Mouse (Mus musculus): Measurements from ENCODE around the gene Dhx9. TPM values are rescaled to one million over a fixed set of nuclear protein-coding genes. Genes with fewer than 3 reads are reported as not detected.
"Not testable (repeated sequence)": the region's sequence is repeated elsewhere in the genome, so short reads cannot be mapped to it uniquely, and the experiment has no call there.

The Dhx9 gene
- 177 and 201 TPM in 2 replicates for total RNA-seq (2015)
- total RNA-seq (2017) = 114 and 158 TPM in 2 replicates

GRCm38 (mm10) chr1:153487500-153487879, at the start of gene Dhx9:
Dhx9 (minus strand) TSS chr1:153487660.
- peak; percentile 77 for ATAC-seq (replicated peaks; ENCODE audit: poor library complexity)

DNA sequence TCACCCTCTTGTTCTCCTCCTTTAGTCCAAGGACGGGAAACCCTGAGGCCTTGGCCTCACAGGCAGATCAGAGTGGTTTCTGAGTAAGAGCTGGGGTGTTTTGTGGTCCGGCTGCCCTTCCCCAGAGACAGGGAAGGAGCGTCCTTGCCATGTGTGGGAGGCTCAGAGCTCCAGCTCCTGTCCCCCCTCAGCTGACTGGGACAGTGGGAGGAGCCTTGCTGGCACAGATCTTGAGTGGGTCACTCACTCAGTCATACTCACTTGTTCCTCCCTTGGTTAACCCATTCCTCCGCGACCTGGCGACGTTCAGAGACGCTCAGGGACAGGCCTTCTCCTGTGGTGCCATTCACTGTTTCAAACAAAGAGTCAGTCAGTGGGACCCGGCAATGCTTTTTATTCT, 48.2 kb upstream of the Dhx9 start:
- ATAC-seq (replicated peaks; ENCODE audit: poor library complexity) = no peak

- not testable (repeated sequence) for ATAC-seq (replicated peaks; ENCODE audit: poor library complexity)
These were observed 45.4 kb upstream of the Dhx9 start for GRCm38 (mm10) chr1:153532896-153533295.

GRCm38 (mm10) chr1:153532234-153532841, 44.9 kb upstream of the Dhx9 start:
- peak; percentile 86 for ATAC-seq (replicated peaks; ENCODE audit: poor library complexity)

GRCm38 (mm10) chr1:153531677-153532233, 44.3 kb upstream of the Dhx9 start:
- peak; percentile 34; the same call in 1 of the 2 replicates for ATAC-seq (replicated peaks; ENCODE audit: poor library complexity)

GRCm38 (mm10) chr1:153522116-153522515, 34.7 kb upstream of the Dhx9 start:
- no peak for ATAC-seq (replicated peaks; ENCODE audit: poor library complexity)

- no peak for ATAC-seq (replicated peaks; ENCODE audit: poor library complexity)
These were observed 27.9 kb upstream of the Dhx9 start for GRCm38 (mm10) chr1:153515368-153515767.

GRCm38 (mm10) chr1:153510330-153511009, 23.0 kb upstream of the Dhx9 start:
- ATAC-seq (replicated peaks; ENCODE audit: poor library complexity) = 0 out of 2 replicates have a peak, but pooled peaks have one; percentile 42

DNA sequence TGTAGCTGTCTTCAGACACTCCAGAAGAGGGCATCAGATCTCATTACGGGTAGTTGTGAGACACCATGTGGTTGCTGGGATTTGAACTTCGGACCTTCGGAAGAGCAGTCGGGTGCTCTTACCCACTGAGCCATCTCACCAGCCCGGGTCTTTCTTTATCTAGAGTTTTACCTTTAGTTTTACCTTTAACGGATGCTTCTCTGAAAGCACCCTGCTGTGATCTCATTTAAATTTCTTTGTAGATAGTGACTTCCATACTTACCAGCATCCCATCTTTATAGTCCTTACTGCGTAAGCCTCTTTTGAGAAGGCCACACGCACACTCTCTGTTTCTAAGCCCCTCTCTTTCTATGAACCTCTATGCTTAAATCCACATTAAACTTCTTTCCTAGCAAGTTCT, 22.1 kb upstream of the Dhx9 start:
- not testable (repeated sequence) for ATAC-seq (replicated peaks; ENCODE audit: poor library complexity)

GRCm38 (mm10) chr1:153509012-153509411, 21.6 kb upstream of the Dhx9 start:
- ATAC-seq (replicated peaks; ENCODE audit: poor library complexity) = no peak

- ATAC-seq (replicated peaks; ENCODE audit: poor library complexity) = no peak
These were observed 18.8 kb upstream of the Dhx9 start for GRCm38 (mm10) chr1:153506266-153506665.

DNA sequence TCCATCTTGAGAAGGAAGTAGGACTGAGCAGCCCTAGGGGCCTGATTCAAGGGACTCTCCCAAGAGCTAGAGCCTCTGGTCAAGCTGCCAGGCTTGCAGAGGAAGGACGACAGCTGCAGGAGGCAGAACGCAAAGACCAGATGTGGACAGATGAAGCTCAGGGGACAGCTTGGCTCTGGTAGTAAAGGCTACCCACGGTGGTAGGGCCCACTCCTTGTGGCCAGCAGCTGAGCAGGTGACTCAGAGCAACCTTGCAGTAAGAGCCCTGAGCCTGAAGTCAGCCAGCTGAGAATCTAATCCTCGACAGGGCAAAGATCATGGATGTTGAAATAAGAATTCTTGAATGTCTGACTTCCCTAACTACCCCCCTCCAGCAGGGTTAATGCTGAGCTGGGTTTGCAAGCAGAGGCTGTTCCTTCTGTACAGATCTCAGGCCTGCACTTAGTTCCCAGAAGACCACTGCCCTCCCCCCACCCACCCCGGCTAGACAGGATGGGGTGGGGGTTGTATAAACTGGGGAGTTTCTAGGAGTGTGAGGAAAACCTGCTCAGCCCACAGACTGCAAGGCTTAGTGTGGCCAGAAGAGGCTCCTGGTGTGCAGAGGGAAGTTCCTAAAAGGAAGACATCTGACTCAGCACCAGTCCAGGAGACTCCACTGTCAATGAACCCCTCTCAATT, 14.3 kb upstream of the Dhx9 start:
- ATAC-seq (replicated peaks; ENCODE audit: poor library complexity) = peak; percentile 50

GRCm38 (mm10) chr1:153500030-153500429, 12.6 kb upstream of the Dhx9 start:
- no peak for ATAC-seq (replicated peaks; ENCODE audit: poor library complexity)

GRCm38 (mm10) chr1:153496030-153496429, 8.6 kb upstream of the Dhx9 start:
- ATAC-seq (replicated peaks; ENCODE audit: poor library complexity) = no peak

DNA sequence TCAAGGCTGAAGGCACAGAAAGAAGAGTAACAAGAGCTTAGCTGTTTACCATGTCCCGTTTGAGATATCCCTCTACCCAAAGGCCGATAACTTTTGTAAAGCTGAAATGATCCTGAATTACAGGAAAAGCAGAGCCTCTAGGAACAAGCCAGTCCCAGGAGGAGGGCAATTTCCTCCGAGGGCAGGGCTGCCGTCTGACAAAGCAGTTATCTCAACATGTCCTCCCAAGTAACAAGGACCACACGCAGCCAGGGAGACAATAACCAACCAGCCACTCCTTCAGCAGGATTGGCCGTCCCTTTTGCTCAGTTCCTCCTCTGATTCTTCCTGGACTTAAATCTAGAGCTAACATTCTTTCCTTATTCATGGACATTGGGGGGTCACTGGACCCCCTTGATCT, 6.5 kb upstream of the Dhx9 start:
- no peak for ATAC-seq (replicated peaks; ENCODE audit: poor library complexity)

- no peak for ATAC-seq (replicated peaks; ENCODE audit: poor library complexity)
These were observed 5.9 kb upstream of the Dhx9 start for GRCm38 (mm10) chr1:153493338-153493737.

DNA sequence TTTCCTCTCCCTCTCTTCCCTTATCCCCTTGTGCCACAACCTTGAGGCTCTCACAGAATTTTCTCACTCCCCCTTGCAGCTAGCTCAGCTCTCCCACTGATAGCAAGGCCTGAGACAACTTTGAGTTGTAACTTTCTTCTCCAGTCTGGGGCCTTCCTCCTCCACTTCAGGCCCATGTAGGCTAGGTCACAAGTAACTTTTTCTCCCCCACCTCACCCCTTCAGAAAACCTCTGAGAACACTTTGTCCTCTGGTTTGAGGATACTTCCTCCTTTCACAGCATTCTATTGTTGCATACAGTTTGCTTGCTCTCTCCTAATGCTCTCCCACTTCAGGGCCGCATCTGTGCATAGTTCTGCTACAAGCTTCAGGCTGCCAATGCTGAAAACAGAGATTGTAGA, 4.4 kb upstream of the Dhx9 start:
- 0 out of 2 replicates have a peak, but pooled peaks have one; percentile 15 for ATAC-seq (replicated peaks; ENCODE audit: poor library complexity)

DNA sequence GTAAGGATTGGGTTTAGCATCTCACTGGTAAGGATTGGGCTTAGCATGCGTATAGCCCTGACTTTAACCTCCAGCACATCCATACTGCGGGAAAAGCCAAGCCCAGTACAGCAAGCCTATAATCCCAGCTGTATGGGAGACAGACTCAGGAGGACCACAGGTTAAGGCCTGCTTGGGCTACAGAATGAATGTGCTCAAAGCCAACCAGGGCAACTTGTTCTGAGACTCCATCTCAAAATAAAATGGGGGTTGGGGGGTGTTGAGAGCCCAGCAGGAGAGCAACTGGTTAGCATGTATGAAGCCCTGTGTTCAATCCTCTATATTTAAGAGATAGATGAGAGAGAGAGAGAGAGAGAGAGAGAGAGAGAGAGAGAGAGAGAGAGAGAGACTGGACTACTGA, 3.9 kb upstream of the Dhx9 start:
- ATAC-seq (replicated peaks; ENCODE audit: poor library complexity) = no peak

DNA sequence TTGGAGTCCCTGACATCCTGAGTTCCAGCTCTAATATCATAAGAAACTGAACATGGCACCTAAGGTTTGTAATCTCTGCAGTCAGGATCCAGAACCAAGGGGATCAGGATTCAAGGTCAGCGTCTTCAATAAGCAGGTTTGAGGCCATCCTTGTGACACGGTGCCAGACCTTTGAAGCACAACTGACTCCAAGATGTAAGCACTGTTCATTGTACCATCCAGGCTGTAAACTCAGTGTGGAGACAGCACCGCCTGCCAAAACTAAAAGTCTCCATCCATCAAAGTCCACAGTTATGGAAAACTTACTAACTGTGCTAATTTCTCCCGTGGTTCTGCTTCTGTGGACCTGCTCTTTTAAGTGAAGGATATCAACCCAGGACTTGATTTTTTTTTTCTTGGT, 2.5 kb upstream of the Dhx9 start:
- no peak for ATAC-seq (replicated peaks; ENCODE audit: poor library complexity)

GRCm38 (mm10) chr1:153489540-153489939, 2.1 kb upstream of the Dhx9 start:
- ATAC-seq (replicated peaks; ENCODE audit: poor library complexity) = no peak

DNA sequence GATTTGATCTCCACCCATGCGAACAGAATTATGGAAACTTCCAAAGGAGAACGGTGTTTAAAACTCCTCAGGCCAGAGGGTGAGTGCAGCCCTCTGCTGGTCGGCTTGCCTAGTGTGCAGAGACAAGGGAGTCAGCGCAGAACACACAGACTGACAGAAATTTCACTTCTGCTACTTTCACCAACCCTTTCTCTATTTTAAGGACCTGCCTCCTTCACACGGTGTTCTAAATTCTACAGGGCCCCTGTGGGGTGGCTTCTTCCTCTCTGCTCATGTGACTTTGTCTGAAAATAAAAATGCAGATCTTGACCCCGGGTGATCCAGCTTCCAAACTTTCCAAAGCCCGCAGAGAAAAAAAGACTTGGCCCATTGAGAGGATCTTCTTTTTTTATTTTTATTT, 1.7 kb upstream of the Dhx9 start:
- peak; percentile 58 for ATAC-seq (replicated peaks; ENCODE audit: poor library complexity)
